Mouse (Mus musculus): ENCODE measurements around the gene Pitx2. TPM values are rescaled to one million over a fixed set of nuclear protein-coding genes. Genes with fewer than 3 reads are reported as not detected.

Gene Pitx2
- polyA plus RNA-seq, 1 experiment = 2.1 TPM

DNA sequence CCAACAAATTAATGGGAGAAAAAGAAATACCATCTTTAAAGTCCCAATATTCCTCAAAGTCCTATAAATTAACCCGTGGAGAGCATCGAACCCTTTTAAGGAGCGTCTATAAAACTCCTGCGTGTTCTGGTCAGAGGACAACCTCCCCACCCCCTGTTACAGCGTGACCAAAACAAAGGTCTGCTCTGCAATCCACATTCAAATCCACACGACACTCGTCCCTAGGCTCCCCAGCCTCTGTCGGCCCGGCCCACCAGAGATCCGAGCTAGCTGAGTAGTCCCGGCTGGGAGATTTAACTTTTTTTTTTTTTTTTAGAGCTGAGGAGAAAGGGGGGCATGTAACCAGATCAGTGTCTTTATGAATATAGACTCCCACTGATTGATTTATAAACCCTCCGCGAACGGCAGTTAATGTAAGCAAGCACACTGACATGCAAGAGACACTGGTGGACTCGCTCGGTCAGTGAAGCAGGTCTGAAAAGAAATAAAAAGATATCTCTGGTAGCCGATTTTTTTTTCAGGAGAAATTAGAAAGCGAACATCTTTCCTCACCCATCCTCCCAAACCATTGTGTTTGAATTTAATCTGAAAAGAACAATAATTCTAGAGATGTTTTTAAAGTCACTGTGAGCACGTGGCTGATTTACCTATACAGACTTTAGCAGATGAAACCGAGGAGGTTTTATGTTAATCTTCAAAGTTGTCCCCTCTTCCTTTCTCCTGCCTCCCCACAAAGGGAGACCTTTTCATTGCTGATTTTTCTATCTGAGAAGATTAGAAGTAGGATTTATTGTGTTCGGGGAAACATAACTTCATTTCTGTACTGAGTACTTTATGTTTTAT lies 23.0 kb downstream of the Pitx2 start:
- Histone ChIP-seq H3K4me1 (ENCODE audit: control insufficient read depth, insufficient read depth, low read length) (no peaks in the 10 kb centered on the region), H3K4me3 (replicated peaks; ENCODE audit: extremely low read depth, low read depth, low read length) (no peak overlapping the region)
- WGBS = 8% methylated on average over 21 of the region's 21 CpGs
- DNase-seq = no peak
- TF ChIP-seq POLR2A (IDR thresholded peaks at IDR 0.05; ENCODE audit: borderline replicate concordance, extremely low read depth, low read depth, low read length) (no peak), CTCF (IDR thresholded peaks at IDR 0.05; ENCODE audit: insufficient read depth, low read length) (no peak)

DNA sequence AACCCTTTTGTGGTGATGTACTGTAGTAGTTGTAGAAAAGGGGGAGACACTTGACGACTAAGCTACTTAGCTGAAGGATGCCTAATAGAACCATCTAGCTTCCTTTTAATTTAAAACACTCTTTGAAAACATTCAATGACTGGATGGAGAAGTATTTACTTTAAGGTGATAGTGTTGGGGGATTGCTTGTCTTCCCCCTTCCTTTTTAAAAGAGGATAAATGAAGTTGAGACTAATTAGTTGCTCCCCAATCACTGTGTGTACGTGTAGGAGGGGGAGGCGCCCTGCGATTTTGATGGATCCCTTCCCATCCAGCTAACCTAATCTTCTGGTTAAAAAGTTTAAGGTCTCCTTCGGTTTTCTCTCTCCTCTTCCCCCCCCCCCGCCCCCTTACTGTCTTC lies 23.7 kb downstream of the Pitx2 start:
- no peak for TF ChIP-seq POLR2A (IDR thresholded peaks at IDR 0.05; ENCODE audit: borderline replicate concordance, extremely low read depth, low read depth, low read length)
- TF ChIP-seq CTCF (IDR thresholded peaks at IDR 0.05; ENCODE audit: insufficient read depth, low read length) = no peak
- no peak overlapping the region for H3K4me3 ChIP-seq (replicated peaks; ENCODE audit: extremely low read depth, low read depth, low read length)
- no peaks in the 10 kb centered on the region for H3K4me1 ChIP-seq (ENCODE audit: control insufficient read depth, insufficient read depth, low read length)
- WGBS = 11% methylated on average over 6 of the region's 6 CpGs
- DNase-seq = no peak

GRCm38 (mm10) chr3:129223964-129224805 lies 24.5 kb downstream of the Pitx2 start:
- no peaks in the 10 kb centered on the region for H3K4me1 ChIP-seq (ENCODE audit: control insufficient read depth, insufficient read depth, low read length)
- 2% methylated on average over 26 of the region's 26 CpGs for WGBS
- TF ChIP-seq POLR2A (IDR thresholded peaks at IDR 0.05; ENCODE audit: borderline replicate concordance, extremely low read depth, low read depth, low read length) (no peak), CTCF (IDR thresholded peaks at IDR 0.05; ENCODE audit: insufficient read depth, low read length) (no peak)
- DNase-seq = no peak
- no peak overlapping the region for H3K4me3 ChIP-seq (replicated peaks; ENCODE audit: extremely low read depth, low read depth, low read length)

- TF ChIP-seq CTCF (IDR thresholded peaks at IDR 0.05; ENCODE audit: insufficient read depth, low read length) = no peak
- no peak for TF ChIP-seq POLR2A (IDR thresholded peaks at IDR 0.05; ENCODE audit: borderline replicate concordance, extremely low read depth, low read depth, low read length)
- WGBS = 3% methylated on average over 40 of the region's 40 CpGs
- no peak overlapping the region for H3K4me3 ChIP-seq (replicated peaks; ENCODE audit: extremely low read depth, low read depth, low read length)
Observed at GRCm38 (mm10) chr3:129224806-129225576, 25.3 kb downstream of the Pitx2 start.

DNA sequence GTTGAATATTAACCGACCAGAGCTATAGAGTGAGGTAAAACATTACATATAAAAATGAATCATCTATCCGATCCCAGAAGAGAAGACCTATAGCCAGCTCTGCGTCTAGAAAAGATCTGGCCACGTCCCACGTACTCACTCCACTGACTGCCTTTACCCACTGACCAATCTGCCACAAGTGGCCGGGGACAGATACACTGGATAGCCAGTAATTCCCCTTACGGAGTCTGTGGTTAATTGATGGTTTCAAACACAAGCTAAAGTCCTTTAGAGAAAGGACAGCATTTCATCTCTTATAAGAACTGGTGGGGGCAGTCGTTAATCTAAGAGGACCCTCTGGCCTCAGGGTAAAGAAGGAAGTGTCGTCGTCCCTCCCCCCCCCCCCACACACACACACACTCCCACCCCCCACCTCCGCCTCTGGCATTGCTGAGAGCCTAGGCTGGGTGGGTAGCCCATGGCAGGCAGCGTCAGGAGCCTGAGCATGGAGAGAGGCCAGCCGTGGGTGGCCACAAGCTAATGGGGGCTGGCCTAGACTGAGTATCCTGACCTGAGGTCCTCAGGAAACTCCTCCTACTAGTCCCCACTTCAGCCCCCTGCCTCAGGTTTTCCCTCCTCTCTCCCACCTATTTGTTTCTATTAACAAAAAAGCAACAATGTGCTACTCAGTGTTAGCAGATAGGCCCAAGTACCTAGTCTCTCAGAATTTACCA lies 26.1 kb downstream of the Pitx2 start:
- 3% methylated on average over 13 of the region's 13 CpGs for WGBS
- H3K4me3 ChIP-seq (replicated peaks; ENCODE audit: extremely low read depth, low read depth, low read length) = no peak overlapping the region
- H3K4me1 ChIP-seq (ENCODE audit: control insufficient read depth, insufficient read depth, low read length) = no peaks in the 10 kb centered on the region
- TF ChIP-seq CTCF (IDR thresholded peaks at IDR 0.05; ENCODE audit: insufficient read depth, low read length) (no peak), POLR2A (IDR thresholded peaks at IDR 0.05; ENCODE audit: borderline replicate concordance, extremely low read depth, low read depth, low read length) (no peak)
- no peak for DNase-seq

More at GRCm38 (mm10) chr3:129224806-129225576, 25.3 kb downstream of the Pitx2 start:
- DNase-seq = no peak
- no peaks in the 10 kb centered on the region for H3K4me1 ChIP-seq (ENCODE audit: control insufficient read depth, insufficient read depth, low read length)

DNA sequence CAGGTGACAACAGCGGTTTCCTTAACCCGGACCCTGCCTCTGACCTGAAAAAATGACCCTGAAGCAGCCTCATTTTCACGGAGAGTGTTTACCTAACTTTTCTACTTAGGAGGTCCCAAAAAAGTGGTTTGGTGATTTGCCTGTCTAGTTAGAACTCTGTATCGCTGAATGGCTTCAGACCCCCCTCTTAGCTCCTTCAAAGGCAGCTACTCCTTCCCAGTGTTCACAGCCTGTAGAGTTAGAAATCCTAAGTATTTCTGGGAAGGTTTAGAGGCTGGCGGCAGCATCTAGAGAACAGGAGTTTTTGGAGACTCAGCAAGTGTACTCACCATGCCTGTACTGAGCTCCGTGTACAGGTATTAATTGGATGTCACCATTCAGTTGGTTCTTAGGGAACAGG lies 27.0 kb downstream of the Pitx2 start:
- DNase-seq = no peak
- 4% methylated on average over 6 of the region's 6 CpGs for WGBS
- TF ChIP-seq POLR2A (IDR thresholded peaks at IDR 0.05; ENCODE audit: borderline replicate concordance, extremely low read depth, low read depth, low read length) (no peak), CTCF (IDR thresholded peaks at IDR 0.05; ENCODE audit: insufficient read depth, low read length) (no peak)
- no peak overlapping the region for H3K4me3 ChIP-seq (replicated peaks; ENCODE audit: extremely low read depth, low read depth, low read length)
- H3K4me1 ChIP-seq (ENCODE audit: control insufficient read depth, insufficient read depth, low read length) = no peaks in the 10 kb centered on the region

GRCm38 (mm10) chr3:129227331-129227730 lies 27.7 kb downstream of the Pitx2 start:
- TF ChIP-seq POLR2A (IDR thresholded peaks at IDR 0.05; ENCODE audit: borderline replicate concordance, extremely low read depth, low read depth, low read length) (no peak), CTCF (IDR thresholded peaks at IDR 0.05; ENCODE audit: insufficient read depth, low read length) (no peak)
- no peaks in the 10 kb centered on the region for H3K4me1 ChIP-seq (ENCODE audit: control insufficient read depth, insufficient read depth, low read length)
- H3K4me3 ChIP-seq (replicated peaks; ENCODE audit: extremely low read depth, low read depth, low read length) = no peak overlapping the region
- DNase-seq = no peak
- WGBS = 11% methylated on average over 5 of the region's 5 CpGs

GRCm38 (mm10) chr3:129238010-129238409 lies 38.3 kb downstream of the Pitx2 start:
- Histone ChIP-seq H3K4me3 (replicated peaks; ENCODE audit: extremely low read depth, low read depth, low read length) (no peak overlapping the region), H3K4me1 (ENCODE audit: control insufficient read depth, insufficient read depth, low read length) (no peaks in the 10 kb centered on the region)
- no peak for TF ChIP-seq POLR2A (IDR thresholded peaks at IDR 0.05; ENCODE audit: borderline replicate concordance, extremely low read depth, low read depth, low read length)
- no peak for TF ChIP-seq CTCF (IDR thresholded peaks at IDR 0.05; ENCODE audit: insufficient read depth, low read length)
- DNase-seq = no peak
- 62% methylated on average over 1 of the region's 1 CpGs for WGBS

Data from lung, adult 2 months (tissue).